ENCODE assay signal across 25 mouse cellular contexts in genomic region chr4:41073008-41073817, GRCm38 (mm10). TPM values are rescaled to one million over a fixed set of nuclear protein-coding genes. Genes with fewer than 3 reads are reported as not detected.
DNase-seq lines count a peak whose midpoint lies in the region; ATAC-seq lines count a peak whose summit lies in the region.
"Had no signal": no experiment of that assay in that cellular context is flagged by ENCODE, and none has a peak within 500 bp of the region (broad histone marks: within the 10 kb centered on the region; RNA-seq: fewer than 3 reads in every experiment).

No protein-coding gene starts in this region.

- DNase-seq in heart, adult 8-10 months (ENCODE audit: low spot score), result peak; percentile 11
- DNase-seq in heart, postnatal 4 days, result no peak
- peak; percentile 87 for DNase-seq in 416B (ENCODE audit: low read depth)
- DNase-seq in monocyte, adult 2 months (ENCODE audit: low read depth in 1 of 2, low spot score in 2 of 2), result peak; percentile 16 to 20
- no peak for DNase-seq in thymus, postnatal 0 days (ENCODE audit: low spot score)
- no peak for DNase-seq in left cerebral cortex, adult 9 months (ENCODE audit: low spot score in 2 of 2)
- no peak for DNase-seq in gastrocnemius, adult 8-10 months (ENCODE audit: low spot score in 2 of 2)
- DNase-seq: cerebellum, adult 9-11 months; gastrocnemius, postnatal 14 days; heart, postnatal 14 days; kidney, postnatal 4 days; lung, adult 2 months; thymus, postnatal 36 days had no signal

- ATAC-seq in common myeloid progenitor, adult 5-6 weeks (replicated peaks; ENCODE audit: low read depth, poor library complexity, severe bottlenecking), result peak; percentile 98
- ATAC-seq: forebrain, embryonic 14.5 days; intestine, embryonic 16.5 days had no signal

RNA-seq across cellular contexts. Expression of gene Aqp3, which starts 24.8 kb away (rescaled TPM):
- total RNA-seq in heart, adult 8-10 months (2022), result not detected
- total RNA-seq in heart, postnatal 4 days (2021), result under 1 TPM; 0.14 to 0.19 TPM
- not detected in 2 replicates for total RNA-seq in common myeloid progenitor, adult 5-6 weeks (2017)
- polyA plus RNA-seq in thymus, postnatal 0 days (2015; fragmentation: Nextera tagmentation; extraction: Ambion mirVana), result 5.6 and 9.1 TPM in 2 replicates
- not detected for total RNA-seq in gastrocnemius, adult 8-10 months (2022)
- total RNA-seq: adrenal gland, adult 18-20 months; gastrocnemius, postnatal 14 days; left cerebral cortex, postnatal 14 days had no signal
- polyA plus RNA-seq: forebrain, embryonic 14.5 days; myocyte; neural tube, embryonic 15.5 days had no signal

RNA-seq across cellular contexts. Expression of gene Aqp7, which starts 25.3 kb away (rescaled TPM):
- total RNA-seq in heart, adult 8-10 months (2022), result 10 to 100 TPM; 24.2 to 36.7 (median 31.4) TPM
- total RNA-seq in heart, postnatal 4 days (2021), result 10 to 100 TPM; 11.5 to 11.7 TPM
- not detected in 2 replicates for total RNA-seq in common myeloid progenitor, adult 5-6 weeks (2017)
- 0.86 and 1.7 TPM in 2 replicates for polyA plus RNA-seq in thymus, postnatal 0 days (2015; fragmentation: Nextera tagmentation; extraction: Ambion mirVana)
- 1 to 10 TPM; 5.4 to 9.4 (median 7.2) TPM for total RNA-seq in gastrocnemius, adult 8-10 months (2022)
- total RNA-seq: G1E; left cerebral cortex, postnatal 14 days had no signal
- polyA plus RNA-seq: embryonic facial prominence, embryonic 12.5 days; erythroblast, embryonic 14.5 days; forebrain, embryonic 14.5 days; G1E; hindbrain, embryonic 15.5 days; midbrain, embryonic 12.5 days; myocyte; neural tube, embryonic 15.5 days had no signal

RNA-seq across cellular contexts. Expression of gene Nol6, which starts 51.0 kb away (rescaled TPM):
- 10 to 100 TPM; 17.5 to 20.6 (median 18.8) TPM for total RNA-seq in heart, adult 8-10 months (2022)
- total RNA-seq in heart, postnatal 4 days (2021), result 10 to 100 TPM; 22.2 to 24.9 TPM
- total RNA-seq in common myeloid progenitor, adult 5-6 weeks (2017), result 19.7 and 33.3 TPM in 2 replicates
- 12.1 and 15.8 TPM in 2 replicates for polyA plus RNA-seq in thymus, postnatal 0 days (2015; fragmentation: Nextera tagmentation; extraction: Ambion mirVana)
- 10 to 100 TPM; 16.4 to 20.9 (median 17.8) TPM for total RNA-seq in gastrocnemius, adult 8-10 months (2022)

Comparison
In these comparisons a context has a peak if more than half of its experiments do, and no peak if none do; other contexts are left out.
1. DNase-seq: peak in heart, adult 8-10 months (single experiment), 416B (single experiment) and monocyte, adult 2 months (2 of 2); none in heart, postnatal 4 days (single experiment), thymus, postnatal 0 days (single experiment), left cerebral cortex, adult 9 months (0 of 2) and gastrocnemius, adult 8-10 months (0 of 2).